Mouse (Mus musculus) embryonic fibroblast, embryonic 13.5 days (primary cell): Measurements from ENCODE around the gene Atp13a5. TPM values are rescaled to one million over a fixed set of nuclear protein-coding genes. Genes with fewer than 3 reads are reported as not detected.

ENCODE experiments used
- H3K27ac ChIP-seq: 2 replicates; pipeline ENCODE4 v1.5.1; 2012; ENCODE audit warnings: low read length, control low read depth, inconsistent platforms; ENCODE audit not compliant: insufficient read depth
- H3K4me1 ChIP-seq: 2 replicates; pipeline ENCODE4 v1.6.1; 2011; ENCODE audit warnings: low read length; ENCODE audit not compliant: control insufficient read depth, insufficient read depth
- H3K4me3 ChIP-seq: 2 replicates; pipeline ENCODE4 v1.5.1; 2011; ENCODE audit warnings: mild to moderate bottlenecking, control low read depth, low read length; ENCODE audit not compliant: insufficient read depth
- CTCF ChIP-seq: IDR thresholded peaks from 2 replicates; pipeline ENCODE4 v1.5.1; 2011; ENCODE audit warnings: mild to moderate bottlenecking, control low read depth, low read length, moderate library complexity, borderline replicate concordance; ENCODE audit not compliant: insufficient read depth
- POLR2A ChIP-seq: IDR thresholded peaks from 2 replicates; pipeline ENCODE4 v1.6.1; 2011; ENCODE audit warnings: low read depth, mild to moderate bottlenecking, control low read depth, low read length, moderate library complexity
- polyA plus RNA-seq: library from polyadenylated mRNA; stranded (reverse); fragments of >200 nt; gene quantifications from 2 replicates; pipeline ENCODE4 v1.2.4, GENCODE M21; 2011; ENCODE audit warnings: low read depth; ENCODE audit not compliant: missing spikeins, insufficient read length

The Atp13a5 gene
- polyA plus RNA-seq, 1 experiment: not detected

DNA sequence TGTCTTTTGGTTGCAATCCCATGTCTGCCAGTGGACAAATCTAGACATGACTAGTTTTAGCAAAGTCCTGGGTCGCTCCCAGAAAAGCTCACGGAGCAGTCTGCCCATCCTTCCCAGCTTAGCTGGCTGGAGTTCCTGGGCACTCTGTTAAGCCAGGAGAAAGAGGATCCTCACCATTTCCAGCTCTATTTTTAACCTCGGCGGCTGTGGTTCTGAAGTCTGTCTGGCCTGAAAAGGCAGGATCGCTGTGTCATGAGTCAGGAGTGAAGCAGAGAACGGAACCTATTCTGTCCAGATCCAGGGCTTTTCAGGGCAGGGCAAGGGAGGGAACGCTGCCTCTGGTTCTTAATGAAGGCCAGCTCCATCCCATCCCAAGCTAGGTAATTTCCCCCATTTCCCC is 169.7 kb downstream of the Atp13a5 start:
- H3K4me3 ChIP-seq: no peak overlapping the region
- TF ChIP-seq POLR2A (no peak), CTCF (no peak)
- H3K4me1 ChIP-seq: no peaks in the 10 kb centered on the region
- H3K27ac ChIP-seq: no peak overlapping the region

DNA sequence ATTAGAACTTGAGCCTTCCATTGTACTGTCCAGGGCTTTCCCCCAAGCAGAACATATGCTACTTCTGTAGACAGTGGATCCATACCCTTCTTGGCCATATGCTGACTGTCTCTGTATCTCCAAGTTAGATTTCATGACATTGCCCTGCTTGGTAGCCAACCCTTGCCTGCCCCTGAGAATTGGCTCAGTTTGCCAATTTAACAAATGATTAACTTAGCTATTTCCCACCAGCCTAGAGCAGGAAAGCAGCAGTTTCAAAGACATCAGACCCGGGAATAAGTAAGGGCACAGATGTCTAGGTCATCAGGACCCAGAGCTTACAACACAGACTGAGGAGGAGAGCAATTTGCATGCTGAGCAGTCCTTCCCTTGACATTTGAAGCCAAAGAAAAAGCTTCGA is 173.0 kb downstream of the Atp13a5 start:
- Histone ChIP-seq H3K27ac (no peak overlapping the region), H3K4me3 (no peak overlapping the region), H3K4me1 (no peaks in the 10 kb centered on the region)
- no peak for TF ChIP-seq CTCF
- no peak for TF ChIP-seq POLR2A

GRCm38 (mm10) chr16:29204875-29205274 is 173.7 kb downstream of the Atp13a5 start:
- no peak for TF ChIP-seq CTCF
- TF ChIP-seq POLR2A: no peak
- no peak overlapping the region for H3K27ac ChIP-seq
- H3K4me1 ChIP-seq: no peaks in the 10 kb centered on the region
- no peak overlapping the region for H3K4me3 ChIP-seq

DNA sequence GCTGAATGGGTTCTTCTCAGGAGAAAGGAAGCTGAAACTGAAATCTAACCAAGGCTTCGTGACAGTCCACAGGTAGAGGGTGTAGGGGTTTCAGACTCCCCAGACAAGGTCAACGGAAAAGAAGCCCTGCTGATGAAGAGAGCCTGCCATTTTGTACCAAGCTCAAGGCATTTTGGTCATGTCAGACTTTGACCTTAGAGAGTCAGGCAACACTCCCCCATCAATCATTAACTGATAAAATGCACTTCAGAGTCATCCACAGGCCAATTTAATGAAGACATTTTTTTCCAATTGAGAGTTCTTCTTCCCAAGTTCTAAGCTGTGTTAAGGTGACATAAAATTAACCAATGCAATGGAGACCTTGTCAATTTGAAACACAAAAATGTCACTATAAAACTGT is 177.4 kb downstream of the Atp13a5 start:
- Histone ChIP-seq H3K4me1 (no peaks in the 10 kb centered on the region), H3K27ac (no peak overlapping the region), H3K4me3 (no peak overlapping the region)
- no peak for TF ChIP-seq POLR2A
- no peak for TF ChIP-seq CTCF

GRCm38 (mm10) chr16:29198461-29198860 is 180.1 kb downstream of the Atp13a5 start:
- TF ChIP-seq CTCF (no peak), POLR2A (no peak)
- H3K27ac ChIP-seq: no peak overlapping the region
- H3K4me1 ChIP-seq: no peaks in the 10 kb centered on the region
- H3K4me3 ChIP-seq: no peak overlapping the region

DNA sequence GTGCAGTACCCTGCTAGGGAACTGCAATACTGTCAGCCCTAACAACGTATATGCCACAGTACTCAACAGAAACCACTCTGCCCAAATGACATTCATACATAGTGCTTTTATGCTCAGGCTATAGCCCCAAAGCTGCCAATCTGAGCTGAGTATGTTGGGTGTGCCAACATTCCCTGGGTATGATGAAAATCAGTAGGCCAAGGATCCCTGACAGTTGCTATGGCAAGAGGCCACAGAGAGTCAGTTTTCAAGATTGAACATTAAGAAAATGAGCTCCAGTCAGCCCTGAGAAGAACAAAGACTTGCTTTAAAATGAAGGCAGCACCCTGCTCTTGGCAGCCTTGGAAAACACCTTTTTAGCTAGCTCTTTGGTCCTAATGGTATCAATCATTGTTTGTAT is 183.4 kb downstream of the Atp13a5 start:
- no peaks in the 10 kb centered on the region for H3K4me1 ChIP-seq
- H3K27ac ChIP-seq: no peak overlapping the region
- TF ChIP-seq POLR2A (no peak), CTCF (no peak)
- no peak overlapping the region for H3K4me3 ChIP-seq

DNA sequence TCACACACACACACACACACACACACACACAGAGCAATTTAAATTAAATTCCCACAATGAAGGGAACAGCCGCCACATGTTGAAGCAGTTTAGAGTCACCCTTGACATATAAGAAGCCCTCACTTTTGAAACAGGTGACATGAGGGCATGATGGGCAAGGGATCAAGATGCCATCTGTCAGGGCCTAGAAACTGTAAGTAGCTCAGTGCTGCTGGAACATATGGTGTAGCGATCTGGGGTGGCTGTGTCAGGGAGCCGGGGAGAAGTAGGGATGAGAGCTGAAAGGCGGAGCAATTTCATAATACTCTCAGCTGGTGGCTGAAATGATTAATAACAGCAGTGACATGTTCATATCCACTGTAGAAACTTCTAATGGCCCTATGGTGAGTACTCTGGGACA is 184.6 kb downstream of the Atp13a5 start:
- TF ChIP-seq CTCF (no peak), POLR2A (no peak)
- H3K4me1 ChIP-seq: no peaks in the 10 kb centered on the region
- H3K27ac ChIP-seq: no peak overlapping the region
- H3K4me3 ChIP-seq: no peak overlapping the region

DNA sequence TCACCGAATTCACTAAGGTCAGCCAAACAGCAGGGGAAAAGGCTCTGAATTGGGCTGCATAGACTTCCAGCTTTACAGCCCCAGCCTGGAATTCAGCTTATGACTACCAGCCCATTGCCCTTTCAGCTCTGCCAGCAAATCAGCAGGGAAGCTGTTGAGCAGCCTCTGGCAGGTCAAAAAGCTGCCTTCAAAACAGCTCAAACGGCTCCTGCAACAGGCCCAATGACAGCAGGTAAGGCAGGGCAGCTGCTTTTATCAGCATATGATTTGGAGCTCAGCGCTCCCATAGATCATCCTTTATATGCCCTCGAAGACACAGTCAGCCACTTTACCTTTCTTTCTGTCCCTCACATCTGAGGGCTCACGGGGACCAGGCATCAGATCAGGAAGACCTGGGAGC is 185.6 kb downstream of the Atp13a5 start:
- TF ChIP-seq CTCF (no peak), POLR2A (no peak)
- Histone ChIP-seq H3K27ac (no peak overlapping the region), H3K4me1 (no peaks in the 10 kb centered on the region), H3K4me3 (no peak overlapping the region)

Other genes with a start within 250 kb of the Atp13a5 start
- gene Hrasls, start 169.0 kb downstream of the Atp13a5 start, polyA plus RNA-seq: 0.68 TPM in 1 of 2 replicates, not detected in the other
- gene Atp13a4, start 166.1 kb upstream of the Atp13a5 start, polyA plus RNA-seq: not detected in 2 replicates
- 45.8 and 50.3 TPM in 2 replicates for gene Opa1, start 200.6 kb upstream of the Atp13a5 start, polyA plus RNA-seq